Mouse (Mus musculus): Measurements from ENCODE around the gene Gdpd5.

GRCm38 (mm10) chr7:99474836-99475561 is 93.8 kb downstream of the Gdpd5 start:
- TF ChIP-seq CTCF (IDR thresholded peaks at IDR 0.05; ENCODE audit: borderline replicate concordance, control insufficient read depth, extremely low read depth, insufficient read depth, low read length, poor library complexity) (no peak), POLR2A (IDR thresholded peaks at IDR 0.05; ENCODE audit: control insufficient read depth, extremely low read depth, insufficient read depth, low read length, poor library complexity) (no peak)
